Mouse (Mus musculus): ENCODE results near the gene Cst3.

The Cst3 gene

GRCm38 (mm10) chr2:148856630-148857400, 18.7 kb downstream of the Cst3 start:
- no peak for DNase-seq

- peak; percentile 88 for DNase-seq
These were observed 24.2 kb downstream of the Cst3 start for GRCm38 (mm10) chr2:148851116-148851906.

DNA sequence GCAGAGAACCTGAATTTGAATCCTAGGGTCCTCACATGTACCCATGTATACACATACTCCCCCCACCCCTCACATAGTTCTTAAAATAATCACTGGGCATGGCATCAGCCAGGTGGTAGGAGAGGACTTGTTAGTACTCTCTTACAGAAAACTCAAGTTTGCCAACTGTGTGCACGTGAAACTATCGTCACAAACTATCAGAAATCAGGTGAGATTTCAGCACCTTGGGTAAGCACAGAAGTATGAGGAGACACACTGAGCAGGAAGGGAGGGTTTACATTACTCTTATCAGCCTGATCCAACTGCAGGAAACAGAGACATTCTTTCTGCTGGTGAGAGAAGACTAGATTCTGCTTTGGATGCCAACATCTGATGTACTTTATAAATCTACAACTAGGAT, 36.3 kb downstream of the Cst3 start:
- no peak for DNase-seq

GRCm38 (mm10) chr2:148838075-148838777, 37.3 kb downstream of the Cst3 start:
- no peak for DNase-seq

DNA sequence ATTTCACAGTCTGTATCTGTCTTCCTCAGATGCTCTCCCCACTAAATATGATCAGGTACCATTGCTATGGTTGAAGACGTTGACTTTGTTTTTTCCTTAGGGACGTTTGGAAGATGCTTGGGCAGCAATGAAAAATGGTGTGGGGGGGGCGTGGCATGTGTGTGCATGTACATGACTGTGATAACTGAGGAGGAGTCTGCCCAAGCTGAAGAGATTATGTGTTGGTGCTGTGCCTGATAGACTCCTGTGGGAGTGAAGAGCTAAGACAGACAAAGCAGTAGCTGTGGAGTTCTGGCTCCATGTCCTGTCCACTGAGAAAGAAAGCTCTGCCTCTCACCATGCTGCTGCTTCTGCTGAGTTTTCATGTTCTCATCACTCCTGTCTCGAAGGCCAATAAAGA, 40.6 kb downstream of the Cst3 start, which contains the start of gene Cst9:
Cst9 (plus strand) TSS at position 236 of the 400 bp plus-strand sequence.
- DNase-seq: no peak

DNA sequence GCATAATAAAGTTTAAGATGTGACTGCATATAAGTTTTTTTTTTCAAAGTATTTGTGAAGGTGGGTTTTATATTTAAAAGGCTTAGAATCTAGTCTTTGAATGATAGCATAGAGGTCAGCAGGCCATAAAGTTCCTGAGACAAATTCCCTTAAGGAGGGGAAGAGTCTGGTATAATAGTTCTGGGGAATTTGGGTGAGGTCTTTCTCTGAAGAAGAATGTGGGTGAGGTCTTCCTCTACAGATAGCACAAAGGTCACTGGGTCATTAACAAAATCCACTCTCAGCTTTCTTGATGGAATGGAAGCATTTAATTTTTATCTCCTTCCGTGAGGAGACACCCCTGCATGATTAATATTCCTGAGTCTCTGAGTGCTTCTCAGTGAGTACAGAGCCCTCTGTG, 49.5 kb downstream of the Cst3 start:
- DNase-seq: no peak
